Mouse (Mus musculus) liver, embryonic 12.5 days (tissue): ENCODE results near the gene Lpar3. TPM values are rescaled to one million over a fixed set of nuclear protein-coding genes. Genes with fewer than 3 reads are reported as not detected.

Source experiments
- ATAC-seq: fragments of 200-750 bp; cut with Nextera tagmentation; 2 replicates; pipeline ENCODE4 v1.8.0; 2017; ENCODE audit warnings: moderate number of reproducible peaks, mild to moderate bottlenecking, moderate library complexity
- H3K27ac ChIP-seq: fragments of 300-500 bp; sonication (generic); 2 replicates; pipeline ENCODE4 v1.5.1; 2016; ENCODE audit warnings: mild to moderate bottlenecking
- H3K27me3 ChIP-seq: fragments of 300-500 bp; sonication (generic); replicated peaks from 2 replicates; pipeline ENCODE4 v1.6.1; 2016; ENCODE audit warnings: mild to moderate bottlenecking, moderate library complexity
- H3K36me3 ChIP-seq: fragments of 300-500 bp; sonication (generic); 2 replicates; pipeline ENCODE4 v1.6.1; 2016; ENCODE audit warnings: mild to moderate bottlenecking, moderate library complexity
- H3K4me1 ChIP-seq: fragments of 300-500 bp; sonication (generic); 2 replicates; pipeline ENCODE4 v1.6.1; 2016
- H3K4me2 ChIP-seq: fragments of 300-500 bp; sonication (generic); 2 replicates; pipeline ENCODE4 v1.6.1; 2016; ENCODE audit warnings: mild to moderate bottlenecking, moderate library complexity
- H3K4me3 ChIP-seq: fragments of 300-500 bp; sonication (generic); 2 replicates; pipeline ENCODE4 v1.5.1; 2016; ENCODE audit warnings: mild to moderate bottlenecking, moderate library complexity
- H3K9ac ChIP-seq: fragments of 300-500 bp; sonication (generic); 2 replicates; pipeline ENCODE4 v1.6.1; 2016; ENCODE audit warnings: mild to moderate bottlenecking, moderate library complexity
- H3K9me3 ChIP-seq: fragments of 300-500 bp; sonication (generic); replicated peaks from 2 replicates; pipeline ENCODE4 v1.6.1; 2016; ENCODE audit warnings: mild to moderate bottlenecking, moderate library complexity
- WGBS: fragments of 180-500 bp; shearing (Covaris S2); methylation state at CpG from one replicate; pipeline ENCODE4 v1.1.7; 2016; ENCODE audit not compliant: insufficient replicate concordance; 5-methylcytosine and 5-hydroxymethylcytosine counted together
- polyA plus RNA-seq: library from polyadenylated mRNA; unstranded; fragments of >200 nt; fragmentation: Nextera tagmentation; extraction: Ambion mirVana; gene quantifications from 2 replicates; pipeline ENCODE4 v1.2.1, GENCODE M21; 2016

The Lpar3 gene
- polyA plus RNA-seq, 1 experiment from 2014 or later: 0.06 TPM

GRCm38 (mm10) chr3:146211964-146212363 is 8.8 kb upstream of the Lpar3 start:
- H3K4me2 ChIP-seq: no peak overlapping the region

GRCm38 (mm10) chr3:146213336-146213735 is 7.4 kb upstream of the Lpar3 start:
- Histone ChIP-seq H3K4me1 (no peaks in the 10 kb centered on the region), H3K4me3 (no peak overlapping the region), H3K27ac (no peak overlapping the region), H3K4me2 (peak overlapping the region; percentile 19), H3K27me3 (peaks cover 4% of the 10 kb centered on the region; the same call in 1 of the 2 replicates), H3K9ac (no peak overlapping the region), H3K36me3 (no peaks in the 10 kb centered on the region), H3K9me3 (no peaks in the 10 kb centered on the region)
- WGBS: 52% methylated on average over 5 of the region's 5 CpGs
- no peak for ATAC-seq

More at GRCm38 (mm10) chr3:146211964-146212363, 8.8 kb upstream of the Lpar3 start:
- Histone ChIP-seq H3K9me3 (no peaks in the 10 kb centered on the region), H3K27me3 (no peaks in the 10 kb centered on the region), H3K9ac (no peak overlapping the region), H3K27ac (no peak overlapping the region), H3K4me3 (no peak overlapping the region), H3K36me3 (no peaks in the 10 kb centered on the region), H3K4me1 (no peaks in the 10 kb centered on the region)
- ATAC-seq: no peak
- 53% methylated on average over 2 of the region's 2 CpGs for WGBS

GRCm38 (mm10) chr3:146216561-146216960 is 4.2 kb upstream of the Lpar3 start:
- Histone ChIP-seq H3K27me3 (peaks cover 31% of the 10 kb centered on the region), H3K4me3 (no peak overlapping the region), H3K9me3 (no peaks in the 10 kb centered on the region), H3K27ac (no peak overlapping the region), H3K4me2 (no peak overlapping the region), H3K4me1 (no peaks in the 10 kb centered on the region), H3K9ac (no peak overlapping the region), H3K36me3 (no peaks in the 10 kb centered on the region)
- 73% methylated on average over 3 of the region's 3 CpGs for WGBS
- ATAC-seq: no peak

GRCm38 (mm10) chr3:146224271-146224670 is 3.5 kb downstream of the Lpar3 start:
- peaks cover 62% of the 10 kb centered on the region for H3K27me3 ChIP-seq
- 48% methylated on average over 4 of the region's 4 CpGs for WGBS
- no peak overlapping the region for H3K4me2 ChIP-seq
- no peaks in the 10 kb centered on the region for H3K36me3 ChIP-seq
- no peaks in the 10 kb centered on the region for H3K4me1 ChIP-seq
- H3K9ac ChIP-seq: no peak overlapping the region
- ATAC-seq: no peak
- no peak overlapping the region for H3K4me3 ChIP-seq
- no peak overlapping the region for H3K27ac ChIP-seq
- H3K9me3 ChIP-seq: no peaks in the 10 kb centered on the region

GRCm38 (mm10) chr3:146225061-146225761 is 4.4 kb downstream of the Lpar3 start:
- Histone ChIP-seq H3K36me3 (no peaks in the 10 kb centered on the region), H3K4me3 (no peak overlapping the region), H3K27ac (no peak overlapping the region), H3K4me1 (no peaks in the 10 kb centered on the region), H3K9ac (no peak overlapping the region), H3K4me2 (no peak overlapping the region), H3K9me3 (no peaks in the 10 kb centered on the region), H3K27me3 (peaks cover 52% of the 10 kb centered on the region)
- no peak for ATAC-seq
- 61% methylated on average over 7 of the region's 7 CpGs for WGBS

- ATAC-seq: no peak
- no peak overlapping the region for H3K4me2 ChIP-seq
These were observed 6.7 kb downstream of the Lpar3 start for GRCm38 (mm10) chr3:146227427-146227826.

GRCm38 (mm10) chr3:146228559-146229310 is 8.0 kb downstream of the Lpar3 start:
- WGBS: 76% methylated on average over 13 of the region's 13 CpGs
- Histone ChIP-seq H3K4me2 (no peak overlapping the region), H3K9ac (no peak overlapping the region), H3K27me3 (peaks cover 19% of the 10 kb centered on the region; the same call in 1 of the 2 replicates), H3K4me3 (no peak overlapping the region), H3K36me3 (no peaks in the 10 kb centered on the region), H3K4me1 (no peaks in the 10 kb centered on the region), H3K9me3 (no peaks in the 10 kb centered on the region), H3K27ac (no peak overlapping the region)
- ATAC-seq: no peak

More at GRCm38 (mm10) chr3:146227427-146227826, 6.7 kb downstream of the Lpar3 start:
- H3K4me1 ChIP-seq: no peaks in the 10 kb centered on the region
- H3K9ac ChIP-seq: no peak overlapping the region
- peaks cover 31% of the 10 kb centered on the region for H3K27me3 ChIP-seq
- no peaks in the 10 kb centered on the region for H3K36me3 ChIP-seq
- no peak overlapping the region for H3K4me3 ChIP-seq
- H3K27ac ChIP-seq: no peak overlapping the region
- H3K9me3 ChIP-seq: no peaks in the 10 kb centered on the region
- WGBS: 37% methylated on average over 3 of the region's 3 CpGs

GRCm38 (mm10) chr3:146232708-146233107 is 11.9 kb downstream of the Lpar3 start:
- Histone ChIP-seq H3K9ac (no peak overlapping the region), H3K27ac (no peak overlapping the region), H3K4me2 (no peak overlapping the region), H3K4me3 (no peak overlapping the region), H3K36me3 (no peaks in the 10 kb centered on the region), H3K9me3 (no peaks in the 10 kb centered on the region), H3K27me3 (no peaks in the 10 kb centered on the region), H3K4me1 (no peaks in the 10 kb centered on the region)
- ATAC-seq: no peak
- WGBS: 44% methylated on average over 7 of the region's 7 CpGs

- Histone ChIP-seq H3K4me3 (no peak overlapping the region), H3K4me2 (no peak overlapping the region), H3K36me3 (no peaks in the 10 kb centered on the region), H3K9ac (no peak overlapping the region), H3K9me3 (no peaks in the 10 kb centered on the region), H3K27ac (no peak overlapping the region), H3K27me3 (no peaks in the 10 kb centered on the region), H3K4me1 (no peaks in the 10 kb centered on the region)
- ATAC-seq: no peak
- 60% methylated on average over 4 of the region's 4 CpGs for WGBS
These were observed 13.0 kb downstream of the Lpar3 start for GRCm38 (mm10) chr3:146233741-146234140.

- Histone ChIP-seq H3K9ac (no peak overlapping the region), H3K27me3 (no peaks in the 10 kb centered on the region), H3K27ac (no peak overlapping the region), H3K36me3 (no peaks in the 10 kb centered on the region), H3K9me3 (no peaks in the 10 kb centered on the region), H3K4me2 (no peak overlapping the region), H3K4me1 (no peaks in the 10 kb centered on the region), H3K4me3 (no peak overlapping the region)
- ATAC-seq: no peak
- 47% methylated on average over 10 of the region's 10 CpGs for WGBS
These were observed 13.8 kb downstream of the Lpar3 start for GRCm38 (mm10) chr3:146234530-146234929.

GRCm38 (mm10) chr3:146236280-146236679 is 15.5 kb downstream of the Lpar3 start:
- H3K36me3 ChIP-seq: no peaks in the 10 kb centered on the region
- H3K27me3 ChIP-seq: no peaks in the 10 kb centered on the region
- 51% methylated on average over 8 of the region's 8 CpGs for WGBS
- no peaks in the 10 kb centered on the region for H3K4me1 ChIP-seq
- H3K4me2 ChIP-seq: no peak overlapping the region
- ATAC-seq: no peak
- no peak overlapping the region for H3K27ac ChIP-seq
- H3K4me3 ChIP-seq: no peak overlapping the region
- H3K9me3 ChIP-seq: no peaks in the 10 kb centered on the region
- H3K9ac ChIP-seq: no peak overlapping the region

- Histone ChIP-seq H3K36me3 (no peaks in the 10 kb centered on the region), H3K27me3 (no peaks in the 10 kb centered on the region), H3K27ac (no peak overlapping the region), H3K4me3 (no peak overlapping the region), H3K4me1 (no peaks in the 10 kb centered on the region), H3K9me3 (no peaks in the 10 kb centered on the region), H3K9ac (no peak overlapping the region), H3K4me2 (no peak overlapping the region)
- WGBS: 77% methylated on average over 5 of the region's 5 CpGs
- no peak for ATAC-seq
These were observed 16.9 kb downstream of the Lpar3 start for GRCm38 (mm10) chr3:146237676-146238075.
